Mouse (Mus musculus): ENCODE measurements at regions not wholly inside any gene's neighbourhood (a gene's known extent, or its start where the extent isn't known, plus 50 kb on each side); places are given as distances from the start of the nearest gene placed in this dataset.

DNA sequence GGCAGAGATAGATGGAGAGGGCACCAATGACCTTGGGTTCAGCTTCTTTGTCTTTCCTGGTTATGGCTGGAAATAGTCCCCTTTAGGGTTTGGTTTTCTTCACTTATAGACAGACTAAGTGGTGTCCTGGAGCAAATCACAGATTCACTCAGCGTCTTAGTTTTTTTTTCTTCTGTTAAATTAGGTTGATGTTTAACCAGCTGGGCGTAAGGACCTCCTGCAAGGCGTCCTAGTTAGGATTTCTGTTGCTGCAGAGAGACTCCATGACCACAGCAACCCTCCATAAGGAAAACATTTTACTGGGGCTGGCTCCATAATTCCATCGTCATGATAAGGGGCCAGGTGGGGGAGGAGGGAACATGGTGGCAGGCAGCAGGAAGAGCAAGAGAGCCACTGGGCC is 78.7 kb upstream of the Slc25a36 start:
- Histone ChIP-seq H3K9ac (no peak overlapping the region), H3K4me3 (replicated peaks) (no peak overlapping the region), H3K36me3 (no peaks in the 10 kb centered on the region), H3K27me3 (replicated peaks) (no peaks in the 10 kb centered on the region), H3K27ac (no peak overlapping the region), H3K4me2 (no peak overlapping the region), H3K4me1 (no peaks in the 10 kb centered on the region), H3K9me3 (no peaks in the 10 kb centered on the region)
- ATAC-seq (ENCODE audit: insufficient read depth, low FRiP score, low read depth), result no peak
- 77% methylated on average over 4 of the region's 4 CpGs for WGBS

DNA sequence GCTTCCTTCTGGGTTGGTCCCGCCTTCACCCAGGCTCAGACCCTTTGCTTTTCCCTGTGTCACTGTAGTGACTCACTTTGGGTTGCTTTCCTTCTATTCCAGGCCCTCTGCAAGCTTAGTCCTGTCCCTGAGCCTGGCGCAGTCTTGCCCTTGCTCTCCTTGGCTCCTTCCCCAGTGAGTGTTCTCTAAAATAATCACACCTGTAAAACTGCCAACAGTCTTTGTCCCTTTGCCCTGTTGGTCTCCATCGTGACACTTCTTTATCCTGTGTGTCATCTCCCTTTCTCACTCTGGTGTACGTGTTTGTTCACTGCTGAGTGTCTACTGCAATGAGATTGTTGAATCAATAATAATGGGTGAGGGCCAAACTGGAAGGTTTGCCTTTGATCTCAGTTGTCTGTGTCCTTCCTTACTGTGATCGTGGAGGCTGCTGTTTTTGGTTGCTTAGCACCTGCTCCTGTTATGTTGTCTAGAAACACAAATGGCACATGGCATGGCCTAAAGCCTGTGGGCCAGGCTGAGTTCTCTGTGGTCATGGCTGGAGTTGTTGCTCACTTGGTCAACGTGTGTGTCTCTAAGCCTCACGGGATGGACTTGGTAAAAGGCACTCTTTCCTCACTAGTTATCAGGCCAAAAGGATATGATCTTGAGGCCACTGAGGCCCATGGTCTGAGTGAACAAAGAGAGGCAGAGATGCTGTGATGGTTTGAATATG is 77.8 kb upstream of the Slc25a36 start:
- no peak overlapping the region for H3K27ac ChIP-seq

DNA sequence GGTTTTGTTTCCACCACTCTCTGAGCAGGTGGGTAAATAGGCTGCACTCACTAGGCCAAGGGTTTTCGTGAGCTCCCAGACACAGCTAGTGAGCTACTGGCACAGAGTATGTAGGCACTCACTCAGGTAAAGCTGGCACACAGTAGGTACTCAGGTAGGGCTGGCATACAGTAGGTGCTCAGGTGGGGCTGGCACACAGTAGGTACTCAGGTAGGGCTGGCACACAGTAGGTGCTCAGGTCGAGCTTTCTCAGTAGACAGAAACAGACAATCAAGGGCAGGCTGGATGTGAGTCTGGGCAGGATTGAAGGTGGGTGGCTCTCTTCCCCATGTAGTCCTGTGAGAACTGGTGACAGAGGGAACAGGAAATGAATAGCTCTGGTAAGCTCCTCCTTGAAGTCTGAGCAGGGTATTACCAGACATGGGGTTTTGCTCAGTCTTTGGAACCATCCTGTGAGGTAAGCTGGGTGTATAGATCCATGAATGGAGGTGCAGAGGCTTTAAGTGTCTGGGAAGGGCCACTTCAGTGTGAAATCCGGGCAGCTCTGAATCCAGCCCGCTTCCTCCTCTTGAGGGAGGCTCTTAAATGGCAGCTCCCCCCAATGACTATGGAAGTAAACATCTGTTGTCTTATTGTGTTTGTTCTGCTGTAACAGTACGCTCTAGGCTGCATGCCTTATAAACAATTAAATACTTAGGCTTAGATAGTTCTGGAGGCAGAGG is 62.4 kb upstream of the Slc25a36 start:
- Histone ChIP-seq H3K4me3 (replicated peaks) (no peak overlapping the region), H3K27me3 (replicated peaks) (no peaks in the 10 kb centered on the region), H3K9me3 (no peaks in the 10 kb centered on the region), H3K4me2 (no peak overlapping the region), H3K9ac (no peak overlapping the region), H3K27ac (no peak overlapping the region), H3K36me3 (no peaks in the 10 kb centered on the region), H3K4me1 (no peaks in the 10 kb centered on the region)
- ATAC-seq (ENCODE audit: insufficient read depth, low FRiP score, low read depth), result no peak; the same call in 1 of the 2 replicates
- WGBS, result 76% methylated on average over 5 of the region's 5 CpGs

More for the DNA sequence above, 77.8 kb upstream of the Slc25a36 start:
- Histone ChIP-seq H3K4me3 (replicated peaks) (no peak overlapping the region), H3K9ac (no peak overlapping the region), H3K4me1 (no peaks in the 10 kb centered on the region), H3K4me2 (no peak overlapping the region), H3K27me3 (replicated peaks) (no peaks in the 10 kb centered on the region), H3K36me3 (no peaks in the 10 kb centered on the region), H3K9me3 (no peaks in the 10 kb centered on the region)
- WGBS, result 67% methylated on average over 7 of the region's 7 CpGs
- no peak for ATAC-seq (ENCODE audit: insufficient read depth, low FRiP score, low read depth)

- H3K27ac ChIP-seq, result no peak overlapping the region
- H3K4me1 ChIP-seq, result no peaks in the 10 kb centered on the region
- no peaks in the 10 kb centered on the region for H3K36me3 ChIP-seq
- no peak for ATAC-seq (ENCODE audit: insufficient read depth, low FRiP score, low read depth)
- H3K9ac ChIP-seq, result no peak overlapping the region
- H3K9me3 ChIP-seq, result no peaks in the 10 kb centered on the region
- no peak overlapping the region for H3K4me3 ChIP-seq (replicated peaks)
- no peak overlapping the region for H3K4me2 ChIP-seq
- H3K27me3 ChIP-seq (replicated peaks), result no peaks in the 10 kb centered on the region
- 11% methylated on average over 3 of the region's 3 CpGs for WGBS
Measured at GRCm38 (mm10) chr9:97172075-97172474, 61.1 kb upstream of the Slc25a36 start.

DNA sequence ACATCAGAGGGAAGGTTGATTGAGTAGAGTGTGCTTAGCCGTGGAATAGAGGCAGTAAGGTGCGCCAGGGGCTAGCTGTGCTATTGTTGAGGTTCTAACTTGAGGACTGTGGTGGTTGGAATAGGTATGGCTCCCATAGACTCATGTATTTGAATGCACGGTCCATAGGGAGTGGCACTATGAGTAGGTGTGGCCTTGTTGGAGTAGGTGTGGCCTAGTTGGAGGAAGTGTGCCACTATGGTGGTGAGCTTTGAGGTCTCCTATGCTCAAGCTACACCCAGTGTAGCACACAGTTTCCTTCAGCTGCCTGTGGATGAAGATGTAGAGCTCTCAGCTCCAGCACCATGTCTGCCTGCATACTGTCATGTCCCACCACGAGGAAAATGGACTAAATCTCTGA is 60.5 kb upstream of the Slc25a36 start:
- Histone ChIP-seq H3K36me3 (no peaks in the 10 kb centered on the region), H3K4me3 (replicated peaks) (no peak overlapping the region), H3K4me1 (no peaks in the 10 kb centered on the region), H3K9ac (no peak overlapping the region), H3K9me3 (no peaks in the 10 kb centered on the region), H3K27me3 (replicated peaks) (no peaks in the 10 kb centered on the region), H3K4me2 (no peak overlapping the region), H3K27ac (no peak overlapping the region)
- ATAC-seq (ENCODE audit: insufficient read depth, low FRiP score, low read depth), result no peak
- 89% methylated on average over 4 of the region's 4 CpGs for WGBS

DNA sequence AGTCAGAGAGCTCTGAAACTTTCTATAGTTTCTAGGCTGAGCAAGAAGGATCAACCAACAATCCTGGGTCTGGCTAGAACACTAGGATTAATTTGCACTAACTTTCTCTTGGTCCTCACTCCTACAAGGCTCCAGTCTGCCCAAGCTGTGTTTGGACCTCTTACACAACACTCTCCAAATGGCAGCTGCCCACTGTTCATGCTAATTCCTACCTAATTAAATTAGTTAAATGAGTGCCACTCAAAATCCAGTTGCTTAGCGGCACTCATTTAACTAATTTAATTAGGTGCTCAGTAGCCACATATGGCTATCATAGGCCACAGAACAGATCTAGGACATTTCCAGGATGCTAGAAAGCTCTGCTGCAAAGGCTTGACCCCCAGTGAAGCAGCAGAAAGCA is 59.9 kb upstream of the Slc25a36 start:
- no peak overlapping the region for H3K4me2 ChIP-seq
- no peak overlapping the region for H3K4me3 ChIP-seq (replicated peaks)
- WGBS, result 89% methylated on average over 1 of the region's 1 CpGs
- H3K27me3 ChIP-seq (replicated peaks), result no peaks in the 10 kb centered on the region
- no peaks in the 10 kb centered on the region for H3K9me3 ChIP-seq
- H3K4me1 ChIP-seq, result no peaks in the 10 kb centered on the region
- ATAC-seq (ENCODE audit: insufficient read depth, low FRiP score, low read depth), result no peak
- H3K27ac ChIP-seq, result no peak overlapping the region
- H3K9ac ChIP-seq, result no peak overlapping the region
- H3K36me3 ChIP-seq, result no peaks in the 10 kb centered on the region

GRCm38 (mm10) chr9:97162465-97162864 is 51.5 kb upstream of the Slc25a36 start:
- Histone ChIP-seq H3K9ac (no peak overlapping the region), H3K36me3 (no peaks in the 10 kb centered on the region), H3K4me3 (replicated peaks) (no peak overlapping the region), H3K27me3 (replicated peaks) (no peaks in the 10 kb centered on the region), H3K4me1 (no peaks in the 10 kb centered on the region), H3K9me3 (no peaks in the 10 kb centered on the region), H3K27ac (no peak overlapping the region), H3K4me2 (no peak overlapping the region)
- ATAC-seq (ENCODE audit: insufficient read depth, low FRiP score, low read depth), result no peak
- 16% methylated on average over 2 of the region's 2 CpGs for WGBS
